Mouse (Mus musculus): ENCODE results near the gene Men1.

The Men1 gene

DNA sequence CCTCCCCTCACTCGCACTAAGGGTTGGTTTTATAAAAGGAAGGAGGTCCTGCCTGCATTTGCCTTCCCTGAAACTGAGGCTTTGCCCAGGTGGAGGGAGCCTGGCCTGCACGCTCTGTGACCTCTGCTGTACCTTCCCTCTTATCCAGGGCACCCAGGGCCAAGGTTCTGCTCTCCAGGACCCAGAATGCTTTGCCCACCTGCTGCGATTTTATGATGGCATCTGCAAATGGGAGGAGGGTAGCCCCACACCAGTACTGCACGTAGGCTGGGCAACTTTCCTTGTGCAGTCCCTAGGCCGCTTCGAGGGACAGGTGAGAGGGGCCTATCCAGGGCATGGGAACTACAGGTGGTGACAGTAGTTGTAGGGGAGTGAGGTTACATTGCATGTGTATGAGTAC lies 4.4 kb downstream of the Men1 start:
- DNase-seq (ENCODE audit: low spot score), result no peak

DNA sequence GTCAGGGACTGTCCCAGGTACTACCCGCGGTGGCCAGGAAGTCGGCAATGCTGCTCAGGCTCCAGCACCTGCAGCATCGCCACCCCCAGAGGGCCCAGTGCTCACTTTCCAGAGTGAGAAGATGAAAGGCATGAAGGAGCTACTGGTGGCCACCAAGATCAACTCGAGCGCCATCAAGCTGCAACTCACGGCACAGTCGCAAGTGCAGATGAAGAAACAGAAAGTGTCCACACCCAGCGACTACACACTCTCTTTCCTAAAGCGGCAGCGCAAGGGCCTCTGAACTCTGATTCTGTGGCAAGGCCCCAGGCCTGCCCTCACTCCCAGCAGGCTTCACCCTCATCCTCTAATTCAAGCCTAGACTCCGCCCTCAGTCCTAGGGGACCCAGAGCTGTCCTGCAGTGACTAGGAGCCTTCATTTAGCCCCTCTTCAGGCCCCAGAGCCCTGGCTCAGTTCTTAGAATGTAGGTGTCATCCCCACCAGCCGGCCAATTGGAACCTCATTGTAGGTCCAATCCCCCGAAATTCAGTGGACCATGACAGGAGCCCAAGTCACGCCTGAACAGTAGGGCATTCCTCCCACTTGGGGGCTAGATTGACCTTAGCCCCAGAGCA lies 5.2 kb downstream of the Men1 start:
- peak; percentile 85 for DNase-seq (ENCODE audit: low spot score)

DNA sequence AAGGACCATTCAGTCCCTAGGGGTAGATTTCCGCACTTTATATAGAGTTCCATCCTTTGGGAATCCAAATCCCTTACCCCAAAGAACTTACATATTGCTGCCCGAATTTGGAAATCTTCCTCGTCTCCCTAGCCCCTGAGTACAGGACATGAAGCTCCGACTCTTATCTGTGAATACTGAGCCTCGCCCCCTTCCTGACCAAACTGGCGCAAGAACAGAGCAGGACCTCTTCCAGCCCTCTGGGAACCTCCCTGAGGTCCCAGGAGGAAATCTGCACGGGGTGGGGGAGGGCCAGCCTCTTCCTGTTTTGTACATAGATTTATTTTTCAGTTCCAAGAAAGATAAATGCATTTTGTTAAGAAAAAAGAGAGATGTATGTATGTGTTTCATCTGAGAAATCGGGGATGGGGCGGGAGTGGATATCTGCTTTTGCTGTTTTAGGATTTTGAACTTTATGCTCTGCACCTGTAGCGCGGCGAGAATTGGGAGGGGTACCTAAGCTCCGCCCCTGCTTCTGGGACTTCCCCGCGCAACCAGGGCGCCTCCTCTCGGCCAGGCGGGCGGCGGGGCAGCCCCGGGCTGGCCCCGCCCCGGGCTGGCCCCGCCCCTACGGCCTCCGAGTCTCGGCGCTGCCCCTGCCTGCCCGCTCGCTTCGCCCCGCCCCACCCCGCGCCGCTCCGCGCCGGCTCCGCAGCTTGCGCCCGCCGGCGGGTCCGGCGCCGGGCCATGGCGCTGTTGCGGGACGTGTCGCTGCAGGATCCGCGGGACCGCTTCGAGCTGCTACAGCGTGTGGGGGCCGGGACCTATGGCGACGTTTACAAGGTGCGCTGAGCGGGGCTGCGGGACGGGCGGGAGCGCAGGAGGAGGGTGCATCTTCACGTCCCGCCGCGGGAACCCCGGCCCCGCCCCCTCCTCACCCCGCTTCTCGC lies 6.0 kb downstream of the Men1 start, which contains the start of gene Map4k2:
TSS of gene Map4k2 (plus strand) at position 612 of the 929 bp plus-strand sequence.
- peak; percentile 92 for DNase-seq (ENCODE audit: low spot score)

DNA sequence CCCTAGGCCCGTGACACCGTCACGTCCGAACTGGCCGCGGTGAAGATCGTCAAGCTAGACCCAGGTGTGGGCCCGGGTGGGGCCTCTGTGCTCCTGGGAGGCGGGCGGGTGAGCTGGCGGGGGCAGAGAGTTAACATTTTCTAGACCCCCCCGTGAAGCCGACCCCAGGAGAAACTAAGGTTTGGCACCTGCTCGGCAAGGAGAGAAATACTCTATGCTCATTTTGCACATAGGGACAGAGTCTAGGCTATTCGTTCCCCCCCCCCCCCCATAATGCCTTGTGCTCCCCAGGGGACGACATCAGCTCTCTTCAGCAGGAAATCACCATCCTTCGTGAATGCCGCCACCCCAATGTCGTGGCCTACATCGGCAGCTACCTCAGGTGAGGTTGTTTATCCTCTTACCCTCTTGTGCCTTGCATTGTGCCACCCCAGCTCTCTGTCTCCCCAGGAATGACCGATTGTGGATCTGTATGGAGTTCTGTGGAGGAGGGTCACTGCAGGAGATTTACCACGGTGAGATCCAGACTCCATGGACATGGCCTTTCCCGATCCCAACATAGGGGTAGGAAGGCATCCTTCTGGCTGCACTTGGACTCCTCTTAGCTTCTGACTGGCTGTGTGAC lies 6.8 kb downstream of the Men1 start:
- no peak for DNase-seq (ENCODE audit: low spot score)

DNA sequence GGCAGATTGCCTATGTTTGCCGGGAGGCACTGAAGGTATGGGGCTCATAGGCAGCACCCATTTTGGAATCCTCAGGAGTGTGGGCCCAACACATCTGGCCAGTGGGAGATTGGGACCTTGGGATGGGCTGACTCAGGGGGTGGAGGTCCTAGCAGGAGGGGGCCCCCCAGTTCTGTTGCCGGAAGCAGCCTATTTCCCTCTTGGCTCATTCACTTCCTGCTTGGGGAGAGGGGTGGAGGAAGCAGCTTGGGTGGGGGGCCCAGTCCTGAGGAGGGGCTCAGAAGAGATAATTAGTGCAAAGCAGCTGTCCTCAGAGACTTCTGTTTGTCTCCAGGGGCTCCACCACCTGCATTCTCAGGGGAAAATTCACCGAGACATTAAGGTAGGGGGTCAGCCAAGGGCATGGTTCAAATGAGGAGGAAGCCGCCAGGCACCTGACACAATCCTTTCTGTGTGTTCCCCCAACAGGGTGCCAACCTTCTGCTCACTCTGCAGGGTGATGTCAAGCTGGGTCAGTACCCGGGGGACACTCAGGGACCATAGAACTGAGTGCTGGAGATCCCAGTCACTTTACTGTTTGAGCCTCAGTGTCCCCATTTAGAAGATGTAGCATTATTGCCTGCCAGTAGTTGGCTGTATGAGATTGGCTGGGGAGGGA lies 7.6 kb downstream of the Men1 start:
- DNase-seq (ENCODE audit: low spot score), result peak; percentile 57

DNA sequence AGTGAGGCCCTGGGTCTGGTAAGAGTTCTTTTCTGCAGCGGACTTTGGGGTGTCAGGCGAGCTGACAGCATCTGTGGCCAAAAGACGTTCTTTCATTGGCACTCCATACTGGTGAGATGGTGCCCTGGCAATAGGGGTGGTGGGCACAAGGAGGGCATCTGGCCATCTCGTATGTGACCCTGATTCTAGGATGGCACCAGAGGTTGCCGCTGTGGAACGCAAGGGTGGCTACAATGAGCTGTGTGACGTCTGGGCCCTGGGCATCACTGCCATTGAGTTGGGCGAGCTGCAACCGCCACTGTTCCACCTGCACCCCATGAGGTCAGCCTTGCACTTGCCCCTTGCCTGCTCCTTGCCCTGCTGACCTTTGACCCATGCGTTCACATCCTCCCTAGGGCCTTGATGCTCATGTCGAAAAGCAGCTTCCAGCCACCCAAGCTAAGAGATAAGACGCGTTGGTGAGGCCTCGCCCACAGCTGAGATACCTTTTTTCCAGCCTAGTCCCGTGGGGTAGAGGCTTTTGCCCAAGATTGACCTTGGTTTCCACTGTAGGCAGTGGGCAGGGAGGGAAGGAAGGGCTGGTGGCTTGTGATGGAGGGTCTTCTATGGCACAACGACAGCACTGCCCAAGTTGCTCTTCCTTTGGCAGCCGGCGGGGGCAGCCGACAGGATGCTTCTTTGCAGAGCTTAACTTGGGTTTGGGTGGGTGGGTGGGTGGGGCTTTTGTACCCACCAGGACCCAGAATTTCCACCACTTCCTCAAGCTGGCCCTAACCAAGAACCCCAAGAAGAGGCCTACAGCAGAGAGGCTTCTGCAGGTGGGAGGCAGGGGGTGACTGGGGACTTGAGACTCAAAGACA lies 8.5 kb downstream of the Men1 start:
- DNase-seq (ENCODE audit: low spot score), result no peak

DNA sequence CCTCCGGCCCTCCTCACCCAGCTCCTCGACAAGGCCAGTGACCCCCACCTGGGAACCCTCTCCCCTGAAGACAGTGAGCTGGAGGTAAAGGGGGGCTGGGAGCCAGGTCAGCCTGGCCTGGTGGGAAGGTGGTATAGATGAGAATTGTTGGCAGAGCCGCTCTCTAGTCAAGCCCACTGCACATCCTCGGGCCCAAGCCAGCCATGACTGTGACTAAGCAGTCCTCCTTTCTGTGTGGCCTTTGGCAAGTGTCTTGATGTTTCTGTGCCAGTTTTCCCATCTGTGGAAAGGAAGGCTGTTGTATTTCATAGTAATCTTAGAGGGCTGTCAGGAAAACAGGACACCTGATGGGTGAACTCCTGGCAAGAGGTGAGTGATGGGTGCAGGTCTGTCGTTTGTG lies 9.2 kb downstream of the Men1 start:
- no peak for DNase-seq (ENCODE audit: low spot score)

DNA sequence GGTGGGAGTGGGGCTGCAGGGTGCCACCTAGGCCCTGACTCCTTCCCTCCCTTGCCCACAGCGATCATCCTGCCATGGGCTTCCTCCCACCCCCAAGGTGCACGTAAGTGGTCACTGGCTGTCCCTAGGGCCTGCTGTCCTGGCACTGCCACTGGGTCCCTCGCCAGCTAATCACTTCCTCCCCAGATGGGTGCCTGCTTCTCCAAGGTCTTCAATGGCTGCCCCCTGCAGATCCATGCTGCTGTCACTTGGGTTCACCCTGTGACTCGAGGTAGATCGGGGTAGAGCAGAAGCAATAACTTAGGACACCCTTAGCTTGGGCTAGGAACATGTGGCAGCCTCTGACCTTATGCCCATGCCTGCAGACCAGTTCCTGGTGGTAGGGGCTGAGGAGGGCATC lies 11.2 kb downstream of the Men1 start:
- no peak for DNase-seq (ENCODE audit: low spot score)

DNA sequence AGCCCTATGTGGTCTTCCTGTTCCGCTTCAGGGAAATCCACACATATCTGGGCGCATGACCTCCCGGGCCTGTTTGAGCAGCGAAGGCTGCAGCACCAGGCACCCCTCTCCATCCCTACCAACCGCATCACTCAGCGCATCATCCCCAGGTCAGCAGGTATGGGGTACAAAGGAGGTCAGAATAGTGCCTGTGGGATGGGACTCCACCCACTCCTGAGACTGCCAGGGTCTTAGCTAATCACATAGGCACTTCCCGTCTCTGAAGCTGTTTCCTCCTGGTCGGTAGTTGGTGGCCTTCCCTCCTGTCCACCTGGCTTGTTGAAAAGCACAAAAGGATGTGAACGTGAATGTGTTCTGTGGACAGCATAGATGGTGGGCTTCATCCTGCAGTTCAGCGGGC lies 11.9 kb downstream of the Men1 start:
- no peak for DNase-seq (ENCODE audit: low spot score)

DNA sequence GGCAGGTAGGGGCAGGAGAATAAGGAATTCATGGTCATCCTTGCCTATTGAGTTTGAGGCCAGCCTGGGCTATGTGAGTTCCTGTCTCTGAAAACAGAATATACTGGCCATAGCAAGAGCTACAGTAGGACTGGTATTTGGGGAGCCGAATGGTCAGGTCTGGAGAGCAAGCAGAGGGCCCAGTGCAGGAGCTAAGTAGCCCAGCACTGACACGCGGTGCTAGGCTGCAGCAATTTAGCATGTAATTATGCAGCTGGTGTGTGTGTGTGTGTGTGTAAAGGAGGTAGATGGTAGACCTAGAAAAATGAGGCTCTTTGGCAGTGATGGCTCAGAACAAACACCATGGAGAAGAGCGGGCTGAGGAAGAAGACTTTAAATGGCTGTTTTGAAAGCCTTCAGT lies 12.8 kb downstream of the Men1 start:
- DNase-seq (ENCODE audit: low spot score), result no peak

DNA sequence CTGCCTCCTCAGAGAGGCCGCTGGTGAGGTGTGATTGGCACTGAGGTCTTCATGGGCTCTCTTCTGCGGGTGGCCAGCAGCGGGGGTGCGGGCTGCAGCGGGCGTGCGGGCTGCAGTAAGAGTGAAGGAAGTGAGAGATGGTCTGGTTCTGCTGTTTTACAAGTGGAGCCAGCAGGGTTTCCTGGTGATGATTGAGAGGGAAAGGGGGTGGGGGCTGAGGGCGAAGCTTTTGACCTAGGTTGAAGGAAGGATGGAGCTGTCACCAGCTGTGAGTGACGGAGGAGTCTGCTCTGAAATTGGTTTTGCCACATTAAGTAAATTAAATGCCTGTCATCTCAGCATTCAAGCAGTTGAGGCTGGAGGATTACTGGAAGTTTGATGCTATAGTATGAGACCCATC lies 13.9 kb downstream of the Men1 start:
- DNase-seq (ENCODE audit: low spot score), result no peak

DNA sequence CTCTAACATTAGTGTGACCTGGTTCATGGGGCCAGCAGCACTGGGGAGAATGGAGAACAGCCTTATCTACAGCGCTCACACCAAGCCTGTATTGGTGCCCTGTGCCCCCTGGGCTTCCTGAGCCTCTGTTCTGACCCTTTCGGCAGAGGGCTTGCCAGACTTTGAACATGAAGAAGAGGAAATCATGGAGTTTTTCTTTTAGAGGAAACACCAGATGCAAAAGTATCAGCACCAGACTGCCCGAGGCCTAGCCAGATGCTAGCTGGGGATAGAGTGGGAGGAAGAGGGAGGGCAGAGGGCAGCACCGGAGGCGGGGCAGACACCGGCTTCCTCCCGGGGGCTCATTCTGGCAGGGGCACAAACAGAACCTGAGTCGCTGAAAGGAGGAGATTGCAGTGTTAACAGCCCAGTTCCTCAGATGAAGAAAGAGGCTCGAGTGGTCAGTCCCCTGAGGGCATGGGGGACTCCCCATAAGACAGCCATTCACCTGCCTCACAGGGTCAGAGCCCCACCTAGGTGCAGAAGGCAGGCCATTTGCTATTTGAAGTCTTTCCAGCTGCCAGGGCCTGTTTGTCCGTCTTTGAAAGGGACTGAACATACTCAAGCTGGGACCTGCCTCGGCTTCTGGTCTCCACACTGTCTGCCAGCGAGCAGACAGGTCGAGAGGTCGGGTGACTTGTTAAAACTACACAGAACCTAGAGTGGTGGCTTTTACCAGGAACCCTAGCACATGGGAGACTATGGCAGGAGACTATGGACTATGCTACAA lies 14.6 kb downstream of the Men1 start:
- no peak for DNase-seq (ENCODE audit: low spot score)

DNA sequence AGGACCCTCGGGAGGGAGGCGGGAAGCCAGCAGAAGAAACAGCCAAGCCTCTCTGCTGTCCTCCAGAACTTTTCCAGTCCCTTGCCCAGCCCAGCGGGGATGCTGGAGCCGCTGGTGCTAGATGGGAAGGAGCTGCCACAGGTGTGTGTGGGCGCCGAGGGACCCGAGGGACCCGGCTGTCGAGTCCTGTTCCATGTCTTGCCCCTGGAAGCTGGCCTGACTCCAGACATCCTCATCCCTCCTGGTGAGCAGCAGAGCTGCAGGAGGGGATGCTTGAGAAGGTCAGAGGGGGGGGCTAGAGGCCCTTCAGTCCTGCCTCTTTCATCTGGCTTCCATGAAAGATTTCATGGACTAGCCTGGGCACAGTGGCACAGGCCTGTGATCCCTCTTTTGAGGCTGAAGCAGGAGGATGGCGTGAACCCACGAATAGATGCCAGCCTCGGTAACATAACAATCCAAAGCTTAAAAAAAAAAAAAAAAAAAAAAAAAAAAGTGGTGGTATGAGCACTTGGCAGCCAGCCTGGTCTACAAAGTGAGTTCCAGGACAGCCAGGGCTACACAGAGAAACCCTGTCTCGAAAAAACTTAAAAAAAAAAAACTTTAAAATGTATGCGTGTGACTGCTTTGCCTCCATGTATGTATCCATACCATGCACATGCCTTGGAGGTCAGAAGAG lies 16.8 kb downstream of the Men1 start:
- no peak for DNase-seq (ENCODE audit: low spot score)

DNA sequence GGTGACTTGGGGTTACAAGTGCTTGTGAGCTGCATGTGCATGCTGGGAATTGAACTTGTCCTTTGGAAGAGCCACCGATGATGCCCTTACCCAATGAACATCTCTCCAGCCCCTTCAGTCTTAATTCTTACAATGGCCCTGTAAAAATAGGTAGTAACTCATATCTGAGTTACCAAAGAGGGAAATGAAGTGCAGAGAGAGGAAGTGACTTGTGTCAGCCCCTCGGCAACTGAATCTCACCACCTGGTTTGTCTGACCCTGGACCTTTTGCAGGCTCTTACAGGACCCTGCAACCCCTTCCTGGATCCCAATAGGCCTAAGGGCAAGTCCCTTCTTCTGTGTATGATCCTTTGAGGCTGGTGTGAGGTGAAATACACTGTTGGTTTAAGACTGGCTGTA lies 17.3 kb downstream of the Men1 start:
- no peak for DNase-seq (ENCODE audit: low spot score)

DNA sequence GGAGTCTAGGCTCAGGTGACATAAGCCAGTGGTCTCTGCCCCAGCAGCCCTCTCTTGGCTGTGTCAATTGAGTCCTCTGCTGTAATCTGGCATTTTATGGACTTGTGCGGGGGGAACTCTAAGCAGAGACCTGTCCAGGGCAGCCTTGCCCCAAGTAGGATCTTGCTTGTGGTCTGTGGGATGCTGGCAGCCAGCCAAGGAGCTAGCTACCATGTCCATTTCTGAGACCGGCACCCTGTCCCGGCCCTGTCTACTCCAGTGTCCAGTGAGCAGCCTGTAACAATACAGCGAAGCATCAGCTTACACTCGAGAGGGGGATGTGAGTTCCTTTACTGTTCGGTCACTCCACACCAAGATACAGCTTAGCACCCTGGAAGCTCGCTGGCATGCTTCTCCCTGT lies 19.3 kb downstream of the Men1 start:
- no peak for DNase-seq (ENCODE audit: low spot score)

DNA sequence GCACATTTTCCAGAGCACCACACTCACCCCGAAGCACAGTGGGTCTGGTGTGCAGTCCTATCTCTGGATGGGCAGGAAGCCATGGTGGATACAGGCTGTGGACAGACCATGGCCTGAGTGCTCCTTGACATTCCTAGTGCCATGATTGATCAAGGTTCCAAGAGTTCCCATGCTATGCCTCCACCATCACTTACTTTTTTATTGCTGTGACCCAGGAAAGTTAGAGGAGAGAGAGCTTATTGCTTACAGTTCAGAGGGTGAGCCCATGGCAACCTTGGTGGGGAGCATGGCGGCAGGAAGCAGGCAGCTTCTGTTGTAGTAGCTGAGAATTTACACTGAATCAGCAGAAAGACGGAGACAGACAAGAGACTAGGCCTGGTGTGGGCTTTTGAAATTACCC lies 26.5 kb downstream of the Men1 start:
- DNase-seq (ENCODE audit: low spot score), result no peak

DNA sequence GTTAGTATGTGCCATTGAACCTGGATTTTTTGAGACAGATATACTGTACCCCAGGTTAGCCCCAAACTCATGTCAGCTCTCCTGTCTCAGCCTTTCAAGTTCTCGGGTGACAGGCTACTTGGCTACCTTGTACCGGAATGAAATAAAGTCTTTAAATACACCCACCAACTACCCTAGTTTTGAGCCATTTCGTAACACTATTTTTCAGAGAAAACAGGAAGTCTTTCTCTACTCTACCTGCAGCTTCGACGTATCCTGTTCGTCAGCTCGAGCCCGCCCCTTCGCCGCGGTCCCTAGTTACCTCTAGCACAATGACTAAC lies 28.3 kb downstream of the Men1 start:
- DNase-seq (ENCODE audit: low spot score), result no peak

DNA sequence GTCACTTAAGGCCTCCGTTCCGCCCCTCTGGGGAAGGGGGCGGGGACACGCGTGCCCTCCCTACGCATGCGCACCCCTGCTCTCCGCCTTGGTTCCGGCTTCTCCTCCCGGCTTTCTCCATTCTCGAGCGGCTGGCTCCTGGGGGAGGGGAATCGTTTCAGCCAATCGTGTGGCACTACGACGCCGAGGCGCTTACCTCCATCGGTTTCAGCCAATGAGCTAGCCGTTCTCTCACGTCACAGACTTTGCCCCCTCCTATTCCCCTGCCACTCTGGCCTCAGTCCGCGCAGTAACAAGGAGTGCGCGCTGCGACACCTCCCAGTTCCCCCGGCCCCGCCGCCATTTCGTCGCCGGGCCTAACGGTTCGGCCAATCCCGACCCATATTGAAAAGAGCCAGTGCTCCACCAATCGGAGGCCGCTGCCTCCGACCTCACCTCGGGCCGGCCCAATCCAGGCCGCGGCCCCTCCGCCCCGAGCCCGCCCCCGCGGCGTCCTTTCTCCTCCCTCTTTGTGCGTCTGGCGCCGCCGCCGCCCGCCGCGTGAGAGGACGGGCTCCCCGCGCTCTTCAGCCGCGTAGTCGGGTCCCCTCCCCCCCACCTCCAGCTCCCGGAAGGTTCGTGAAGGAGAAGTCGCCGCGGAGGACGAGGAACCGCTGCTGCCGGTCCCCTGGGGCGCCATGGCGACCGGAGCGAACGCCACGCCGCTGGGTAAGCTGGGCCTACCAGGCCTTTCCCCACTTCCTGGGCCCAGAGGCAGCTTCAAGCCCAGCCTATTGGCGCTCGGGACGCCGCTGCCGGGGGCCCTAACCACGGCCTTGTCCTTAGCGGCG lies 28.8 kb downstream of the Men1 start, which contains the start of gene Sf1:
TSS of gene Sf1 (plus strand) at position 280 of the 830 bp plus-strand sequence.
- DNase-seq (ENCODE audit: low spot score), result peak; percentile 100

DNA sequence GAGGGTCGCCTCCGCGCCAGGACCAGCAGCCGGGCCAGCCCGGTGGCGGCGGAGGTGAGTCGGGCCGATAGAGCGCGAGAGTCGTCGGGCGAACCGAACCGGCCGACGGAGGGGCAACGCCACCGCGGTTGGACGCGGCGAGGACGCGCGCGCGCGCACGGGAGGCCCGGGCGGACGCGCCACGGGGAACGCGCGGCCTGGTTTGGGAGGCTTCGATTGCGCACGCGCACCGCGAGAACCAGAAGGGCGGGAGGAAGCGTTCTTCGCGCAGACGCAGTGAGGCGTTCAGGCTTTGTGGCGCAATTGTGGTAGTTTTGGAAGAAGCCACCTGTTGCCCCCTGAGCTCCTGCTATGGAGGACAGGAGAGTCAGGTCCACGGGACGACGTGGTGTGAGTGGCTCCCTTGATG lies 29.5 kb downstream of the Men1 start:
- DNase-seq (ENCODE audit: low spot score), result peak; percentile 92
